Mouse (Mus musculus) hindbrain, embryonic 10.5 days (tissue): ENCODE data around the gene Fbxo24. TPM values are rescaled to one million over a fixed set of nuclear protein-coding genes. Genes with fewer than 3 reads are reported as not detected.

Source experiments
- DNase-seq: peaks from one replicate; pipeline ENCODE4 v3.0.0-alpha.2; 2017; ENCODE audit warnings: low spot score
- H3K27ac ChIP-seq: fragments of 300-500 bp; sonication (generic); 2 replicates; pipeline ENCODE4 v1.5.1; 2016; ENCODE audit warnings: mild to moderate bottlenecking, moderate library complexity
- H3K27me3 ChIP-seq: fragments of 300-500 bp; sonication (generic); 2 replicates; pipeline ENCODE4 v1.6.1; 2016; ENCODE audit warnings: mild to moderate bottlenecking; ENCODE audit not compliant: poor library complexity, insufficient read depth, severe bottlenecking
- H3K36me3 ChIP-seq: fragments of 300-500 bp; sonication (generic); 2 replicates; pipeline ENCODE4 v1.6.1; 2016; ENCODE audit warnings: mild to moderate bottlenecking, moderate library complexity
- H3K4me1 ChIP-seq: fragments of 300-500 bp; sonication (generic); replicated peaks from 2 replicates; pipeline ENCODE4 v1.6.1; 2016; ENCODE audit warnings: mild to moderate bottlenecking
- H3K4me3 ChIP-seq: fragments of 300-500 bp; sonication (generic); 2 replicates; pipeline ENCODE4 v1.5.1; 2016; ENCODE audit warnings: mild to moderate bottlenecking, moderate library complexity
- H3K9me3 ChIP-seq: fragments of 300-500 bp; sonication (generic); 2 replicates; pipeline ENCODE4 v1.6.1; 2016; ENCODE audit warnings: mild to moderate bottlenecking, moderate library complexity
- WGBS: fragments of 180-500 bp; shearing (Covaris S2); methylation state at CpG from one replicate; pipeline ENCODE4 v1.1.7; 2016; 5-methylcytosine and 5-hydroxymethylcytosine counted together
- polyA plus RNA-seq: library from polyadenylated mRNA; unstranded; fragments of >200 nt; fragmentation: Nextera tagmentation; extraction: Ambion mirVana; gene quantifications from 2 replicates; pipeline ENCODE4 v1.2.1, GENCODE M21; 2016

Fbxo24 gene
- polyA plus RNA-seq, 1 experiment from 2014 or later, result 0.30 TPM

GRCm38 (mm10) chr5:137653366-137653765 is 24.6 kb upstream of the Fbxo24 start:
- Histone ChIP-seq H3K36me3 (peaks cover 51% of the 10 kb centered on the region), H3K4me3 (no peak overlapping the region), H3K27me3 (no peaks in the 10 kb centered on the region), H3K4me1 (peaks cover 31% of the 10 kb centered on the region), H3K27ac (no peak overlapping the region), H3K9me3 (no peaks in the 10 kb centered on the region)
- 96% methylated on average over 10 of the region's 10 CpGs for WGBS
- no peak for DNase-seq

GRCm38 (mm10) chr5:137652474-137652873 is 23.7 kb upstream of the Fbxo24 start:
- peaks cover 45% of the 10 kb centered on the region for H3K36me3 ChIP-seq
- peaks cover 39% of the 10 kb centered on the region for H3K4me1 ChIP-seq
- no peaks in the 10 kb centered on the region for H3K9me3 ChIP-seq
- peak; percentile 72 for DNase-seq
- H3K27ac ChIP-seq, result no peak overlapping the region
- peaks cover 2% of the 10 kb centered on the region; the same call in 1 of the 2 replicates for H3K27me3 ChIP-seq
- H3K4me3 ChIP-seq, result no peak overlapping the region
- WGBS, result 24% methylated on average over 3 of the region's 3 CpGs

- H3K4me1 ChIP-seq, result peaks cover 56% of the 10 kb centered on the region
- peak overlapping the region; percentile 66 for H3K27ac ChIP-seq
- peaks cover 37% of the 10 kb centered on the region for H3K36me3 ChIP-seq
- whole genome bisulfite sequencing, result 12% methylated on average over 18 of the region's 18 CpGs
- H3K27me3 ChIP-seq, result peaks cover 28% of the 10 kb centered on the region
- peak; percentile 30 for DNase-seq
- no peaks in the 10 kb centered on the region for H3K9me3 ChIP-seq
- peak overlapping the region; percentile 26 for H3K4me3 ChIP-seq
Measured at GRCm38 (mm10) chr5:137649669-137650571, 21.1 kb upstream of the Fbxo24 start.

- Histone ChIP-seq H3K36me3 (peaks cover 31% of the 10 kb centered on the region), H3K9me3 (no peaks in the 10 kb centered on the region), H3K27ac (peak overlapping the region; percentile 66), H3K4me3 (no peak overlapping the region), H3K4me1 (peaks cover 60% of the 10 kb centered on the region), H3K27me3 (peaks cover 35% of the 10 kb centered on the region)
- no peak for DNase-seq
- 32% methylated on average over 4 of the region's 4 CpGs for WGBS
Measured at GRCm38 (mm10) chr5:137649251-137649650, 20.4 kb upstream of the Fbxo24 start.

GRCm38 (mm10) chr5:137647827-137648601 is 19.2 kb upstream of the Fbxo24 start:
- DNase-seq, result no peak
- WGBS, result 78% methylated on average over 9 of the region's 9 CpGs
- H3K9me3 ChIP-seq, result no peaks in the 10 kb centered on the region
- no peak overlapping the region for H3K4me3 ChIP-seq
- H3K36me3 ChIP-seq, result peaks cover 20% of the 10 kb centered on the region
- H3K27ac ChIP-seq, result no peak overlapping the region
- H3K27me3 ChIP-seq, result peaks cover 47% of the 10 kb centered on the region
- H3K4me1 ChIP-seq, result peaks cover 64% of the 10 kb centered on the region

- peaks cover 24% of the 10 kb centered on the region for H3K36me3 ChIP-seq
- peak within 1 kb of the TSS; percentile 56 for H3K27ac ChIP-seq
- peaks cover 54% of the 10 kb centered on the region for H3K27me3 ChIP-seq
- H3K9me3 ChIP-seq, result no peaks in the 10 kb centered on the region
- peak within 1 kb of the TSS; percentile 47 for H3K4me3 ChIP-seq
- 10% methylated on average over 11 of the region's 11 CpGs for WGBS
- no peak for DNase-seq
- H3K4me1 ChIP-seq, result peaks cover 63% of the 10 kb centered on the region
Measured at GRCm38 (mm10) chr5:137645652-137646091, 16.9 kb upstream of the Fbxo24 start, which contains the start of gene Irs3. Gene Irs3 (minus strand): TSS chr5:137645714.

GRCm38 (mm10) chr5:137645091-137645651 is 16.4 kb upstream of the Fbxo24 start:
- Histone ChIP-seq H3K36me3 (peaks cover 29% of the 10 kb centered on the region), H3K9me3 (no peaks in the 10 kb centered on the region), H3K4me3 (peak overlapping the region; percentile 47), H3K27me3 (peaks cover 54% of the 10 kb centered on the region), H3K27ac (peak overlapping the region; percentile 56), H3K4me1 (peaks cover 59% of the 10 kb centered on the region)
- 1% methylated on average over 44 of the region's 44 CpGs for WGBS
- peak; percentile 50 for DNase-seq

GRCm38 (mm10) chr5:137644484-137644883 is 15.7 kb upstream of the Fbxo24 start:
- no peak overlapping the region for H3K27ac ChIP-seq
- 36% methylated on average over 19 of the region's 19 CpGs for WGBS
- H3K4me1 ChIP-seq, result peaks cover 52% of the 10 kb centered on the region
- 0 out of 2 replicates have a peak overlapping the region, but pooled peaks have one; percentile 3 for H3K4me3 ChIP-seq
- H3K9me3 ChIP-seq, result no peaks in the 10 kb centered on the region
- peaks cover 54% of the 10 kb centered on the region for H3K27me3 ChIP-seq
- peaks cover 36% of the 10 kb centered on the region for H3K36me3 ChIP-seq
- DNase-seq, result no peak

- DNase-seq, result no peak
- Histone ChIP-seq H3K4me3 (no peak overlapping the region), H3K9me3 (no peaks in the 10 kb centered on the region), H3K4me1 (peaks cover 36% of the 10 kb centered on the region), H3K36me3 (peaks cover 52% of the 10 kb centered on the region), H3K27me3 (peaks cover 54% of the 10 kb centered on the region), H3K27ac (no peak overlapping the region; the same call in 1 of the 2 replicates)
- WGBS, result 54% methylated on average over 4 of the region's 4 CpGs
Measured at GRCm38 (mm10) chr5:137642886-137643285, 14.1 kb upstream of the Fbxo24 start.

GRCm38 (mm10) chr5:137641054-137641453 is 12.3 kb upstream of the Fbxo24 start, which contains the start of gene Sap25:
Gene Sap25 (plus strand): TSS chr5:137641334.
- H3K27me3 ChIP-seq, result peaks cover 38% of the 10 kb centered on the region
- 84% methylated on average over 19 of the region's 19 CpGs for WGBS
- H3K27ac ChIP-seq, result no peak within 1 kb of the TSS
- H3K9me3 ChIP-seq, result no peaks in the 10 kb centered on the region
- no peak for DNase-seq
- H3K4me3 ChIP-seq, result no peak within 1 kb of the TSS
- H3K4me1 ChIP-seq, result peaks cover 28% of the 10 kb centered on the region
- H3K36me3 ChIP-seq, result peaks cover 71% of the 10 kb centered on the region

GRCm38 (mm10) chr5:137639472-137639871 is 10.7 kb upstream of the Fbxo24 start:
- peaks cover 86% of the 10 kb centered on the region for H3K36me3 ChIP-seq
- no peak overlapping the region for H3K27ac ChIP-seq
- DNase-seq, result no peak
- peaks cover 14% of the 10 kb centered on the region for H3K4me1 ChIP-seq
- no peak overlapping the region for H3K4me3 ChIP-seq
- no peaks in the 10 kb centered on the region for H3K9me3 ChIP-seq
- 86% methylated on average over 7 of the region's 7 CpGs for WGBS
- peaks cover 22% of the 10 kb centered on the region for H3K27me3 ChIP-seq

- Histone ChIP-seq H3K27ac (no peak overlapping the region), H3K9me3 (no peaks in the 10 kb centered on the region), H3K4me3 (no peak overlapping the region), H3K4me1 (peaks cover 41% of the 10 kb centered on the region), H3K36me3 (peaks cover 74% of the 10 kb centered on the region), H3K27me3 (no peaks in the 10 kb centered on the region)
- WGBS, result 83% methylated on average over 12 of the region's 12 CpGs
- DNase-seq, result no peak
Measured at GRCm38 (mm10) chr5:137633397-137634084, 4.7 kb upstream of the Fbxo24 start.
